Mouse (Mus musculus) right cerebral cortex, adult 18-20 months (tissue): Measurements from ENCODE around the gene Fbxl8.
"Not testable (repeated sequence)": the region's sequence is repeated elsewhere in the genome, so short reads cannot be mapped to it uniquely, and the experiment has no call there.

Source experiments
- DNase-seq: peaks from one replicate; pipeline ENCODE4 v3.0.0; 2022; ENCODE audit warnings: mixed read lengths

Fbxl8 gene

GRCm38 (mm10) chr8:105285514-105285913 lies 21.1 kb downstream of the Fbxl8 start:
- DNase-seq: no peak

GRCm38 (mm10) chr8:105286907-105287306 lies 22.5 kb downstream of the Fbxl8 start:
- DNase-seq: no peak

DNA sequence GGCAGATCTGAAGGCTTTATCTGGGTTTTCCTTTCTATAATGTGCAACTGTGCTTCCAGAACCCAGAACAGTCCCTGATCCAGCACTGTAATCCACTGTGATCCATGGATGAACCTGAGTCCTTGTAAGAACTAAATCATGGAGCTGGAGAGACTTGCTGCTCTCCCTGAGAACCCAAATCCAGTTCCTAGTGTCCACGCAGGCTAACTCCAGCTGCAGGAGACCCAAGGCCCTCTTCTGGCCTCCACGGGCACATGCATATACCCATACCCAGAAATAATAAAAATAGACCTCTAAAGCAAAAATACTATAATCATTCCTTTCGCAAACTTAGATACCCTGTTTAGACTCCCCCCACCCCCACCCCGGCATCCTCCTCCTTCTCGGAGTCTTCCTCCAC lies 23.8 kb downstream of the Fbxl8 start:
- no peak for DNase-seq

DNA sequence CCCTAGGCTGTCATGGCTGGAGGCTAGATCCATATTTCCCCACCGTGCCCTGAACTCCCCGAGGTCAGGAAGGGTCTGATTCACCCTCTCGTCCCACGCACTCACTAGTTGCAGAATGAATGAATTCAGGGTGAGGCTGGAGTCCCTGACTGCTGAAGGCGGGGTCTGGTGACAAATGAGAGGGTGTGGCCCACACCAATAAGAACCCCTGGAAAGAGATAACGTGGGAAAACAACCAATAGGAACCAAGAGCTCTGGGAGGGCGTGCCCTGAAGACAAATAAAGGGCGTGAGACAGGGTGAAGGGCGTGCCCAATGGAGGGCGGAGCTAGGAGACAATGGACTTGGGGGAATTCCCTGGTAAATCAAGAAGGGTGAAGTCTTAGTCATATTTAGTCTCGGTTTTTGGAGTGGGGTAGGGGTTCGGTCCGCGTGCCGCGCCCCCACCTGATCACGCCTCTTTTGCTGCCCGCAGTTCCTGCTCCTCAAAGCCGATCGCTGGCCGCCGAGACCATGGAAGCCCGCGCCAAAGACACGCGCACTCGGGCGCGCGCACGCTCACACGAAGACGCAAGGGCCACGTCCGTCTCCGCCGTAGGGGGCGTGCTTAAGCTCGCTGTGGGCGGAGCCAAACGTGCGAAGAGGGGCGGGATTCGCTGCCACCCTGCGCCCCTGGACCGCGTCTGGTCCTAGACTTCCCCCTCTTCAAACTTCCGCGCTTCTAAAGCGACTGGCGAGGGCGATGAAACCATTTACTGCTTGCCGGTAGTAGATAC lies 24.7 kb downstream of the Fbxl8 start:
- DNase-seq: peak; percentile 95

- DNase-seq: peak; percentile 60
These were observed 25.5 kb downstream of the Fbxl8 start, which contains the start of gene 4931428F04Rik for GRCm38 (mm10) chr8:105289805-105290460. Gene 4931428F04Rik (minus strand): TSS chr8:105289864.

GRCm38 (mm10) chr8:105290554-105291314 lies 26.3 kb downstream of the Fbxl8 start:
- peak; percentile 77 for DNase-seq

GRCm38 (mm10) chr8:105291364-105291763 lies 26.9 kb downstream of the Fbxl8 start:
- not testable (repeated sequence) for DNase-seq

DNA sequence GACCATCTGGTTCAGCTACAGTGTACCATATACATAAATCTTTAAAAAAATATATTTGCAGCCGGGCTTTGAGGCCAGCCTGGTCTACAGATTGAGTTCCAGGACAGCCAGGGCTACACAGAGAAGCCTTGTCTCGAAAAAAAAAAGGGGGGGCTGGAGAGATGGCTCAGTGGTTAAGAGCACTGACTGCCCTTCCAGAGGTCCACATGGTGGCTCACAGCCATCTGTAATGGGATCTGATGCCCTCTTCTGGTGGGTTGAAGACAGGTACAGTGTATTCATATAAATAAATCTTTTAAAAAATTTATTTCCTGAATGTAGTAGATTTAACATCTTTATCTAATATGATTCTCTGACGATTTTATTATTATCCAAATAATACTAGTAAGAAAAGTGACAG lies 27.4 kb downstream of the Fbxl8 start:
- not testable (repeated sequence) for DNase-seq

- no peak for DNase-seq
These were observed 28.0 kb downstream of the Fbxl8 start for GRCm38 (mm10) chr8:105292471-105292870.

DNA sequence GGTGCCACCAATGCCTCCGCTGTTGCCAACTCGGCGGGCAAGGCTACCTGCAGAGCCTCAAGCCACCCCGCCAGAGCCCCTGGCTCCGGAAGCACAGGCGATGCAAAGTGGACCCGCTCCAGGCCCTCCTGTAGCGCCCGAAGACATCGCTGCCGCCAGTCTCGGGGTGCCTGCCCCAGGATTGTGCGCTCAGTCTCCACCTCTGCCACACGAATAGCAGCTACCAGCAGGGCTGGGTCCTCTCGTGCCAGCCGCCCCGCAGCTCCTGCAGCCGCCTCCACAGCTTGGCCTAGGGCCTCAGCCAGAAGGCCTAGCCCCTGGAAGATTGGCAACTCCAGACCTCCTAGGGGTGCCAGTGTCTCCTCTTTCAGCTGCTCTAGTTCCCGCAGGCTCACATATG lies 29.0 kb downstream of the Fbxl8 start:
- no peak for DNase-seq

DNA sequence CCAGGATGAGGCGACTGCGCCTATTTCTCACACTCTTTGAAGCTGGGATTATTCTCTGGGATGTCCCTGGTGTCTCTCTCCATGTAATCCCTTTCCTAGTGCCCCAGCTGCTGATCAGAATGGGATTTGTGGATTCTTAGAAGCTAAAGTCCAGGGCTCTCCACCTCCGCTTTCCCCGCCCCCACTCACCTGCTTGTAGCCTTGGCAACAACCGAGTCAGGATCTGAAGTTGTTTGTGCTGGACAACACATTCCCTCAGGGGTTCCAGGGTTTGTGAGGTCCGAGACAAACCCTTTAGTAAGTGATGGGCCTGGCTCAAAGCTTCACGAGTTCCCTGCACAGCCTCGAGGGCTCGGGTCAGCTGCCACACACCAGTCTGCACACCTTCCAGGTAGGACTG lies 30.3 kb downstream of the Fbxl8 start:
- no peak for DNase-seq

DNA sequence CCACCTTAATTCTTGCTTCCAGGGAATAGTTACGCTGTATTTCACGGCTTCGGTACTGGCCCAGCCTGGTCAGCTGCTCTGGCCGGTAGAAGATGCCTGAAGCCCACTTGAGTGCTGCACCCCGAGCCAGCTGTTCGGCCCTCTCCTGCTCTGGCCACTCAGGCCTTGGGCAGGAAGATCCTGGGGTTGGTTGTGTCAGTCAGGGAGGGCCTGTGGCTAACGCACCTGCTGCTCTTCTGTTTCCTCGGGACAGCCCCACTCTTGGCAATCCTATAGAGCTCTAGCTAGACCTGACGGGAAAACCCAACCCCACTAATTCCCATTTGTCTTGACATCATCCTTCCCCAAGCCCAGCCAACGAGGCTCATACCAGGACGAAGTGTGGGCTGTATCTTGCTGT lies 30.8 kb downstream of the Fbxl8 start:
- DNase-seq: no peak

DNA sequence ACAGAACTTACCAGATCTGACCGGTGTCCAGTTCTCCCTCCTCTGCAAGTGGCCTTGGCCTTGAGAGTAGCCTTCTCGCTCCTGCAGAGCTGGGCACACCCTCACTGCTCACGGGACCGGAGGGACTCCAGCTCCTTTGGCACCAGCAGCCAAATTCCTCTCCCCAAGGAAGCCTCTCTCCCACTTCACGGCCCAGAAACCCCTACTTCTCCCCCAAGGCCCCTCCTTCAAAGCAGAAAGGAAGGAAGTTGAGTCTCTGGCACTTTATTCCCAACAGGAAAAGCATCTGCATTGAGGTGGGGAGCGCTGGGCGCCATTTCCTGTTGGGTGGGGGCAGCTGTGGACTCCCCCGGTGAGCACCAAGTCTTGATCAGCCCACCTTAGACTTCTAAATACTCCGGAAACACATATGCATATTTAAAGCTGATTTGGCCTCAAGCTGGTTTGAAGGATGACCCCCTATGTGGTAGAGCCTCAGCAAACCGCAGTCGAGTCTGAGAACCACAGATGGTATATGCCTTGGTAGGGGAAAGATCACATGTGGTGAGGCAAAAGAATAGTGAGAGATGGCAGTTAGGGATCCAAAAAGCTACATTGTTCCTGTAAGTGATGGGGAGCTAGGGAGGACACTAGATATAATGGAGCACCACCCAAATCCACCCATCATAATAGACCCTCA lies 31.6 kb downstream of the Fbxl8 start, which contains the start of gene Exoc3l:
Gene Exoc3l, minus strand, starts transcription at position 207 of the 679 bp plus-strand sequence.
- no peak for DNase-seq

GRCm38 (mm10) chr8:105297511-105298192 lies 33.2 kb downstream of the Fbxl8 start, which contains the start of gene E2f4:
Gene E2f4 (plus strand): TSS chr8:105297663.
- peak; percentile 96 for DNase-seq

DNA sequence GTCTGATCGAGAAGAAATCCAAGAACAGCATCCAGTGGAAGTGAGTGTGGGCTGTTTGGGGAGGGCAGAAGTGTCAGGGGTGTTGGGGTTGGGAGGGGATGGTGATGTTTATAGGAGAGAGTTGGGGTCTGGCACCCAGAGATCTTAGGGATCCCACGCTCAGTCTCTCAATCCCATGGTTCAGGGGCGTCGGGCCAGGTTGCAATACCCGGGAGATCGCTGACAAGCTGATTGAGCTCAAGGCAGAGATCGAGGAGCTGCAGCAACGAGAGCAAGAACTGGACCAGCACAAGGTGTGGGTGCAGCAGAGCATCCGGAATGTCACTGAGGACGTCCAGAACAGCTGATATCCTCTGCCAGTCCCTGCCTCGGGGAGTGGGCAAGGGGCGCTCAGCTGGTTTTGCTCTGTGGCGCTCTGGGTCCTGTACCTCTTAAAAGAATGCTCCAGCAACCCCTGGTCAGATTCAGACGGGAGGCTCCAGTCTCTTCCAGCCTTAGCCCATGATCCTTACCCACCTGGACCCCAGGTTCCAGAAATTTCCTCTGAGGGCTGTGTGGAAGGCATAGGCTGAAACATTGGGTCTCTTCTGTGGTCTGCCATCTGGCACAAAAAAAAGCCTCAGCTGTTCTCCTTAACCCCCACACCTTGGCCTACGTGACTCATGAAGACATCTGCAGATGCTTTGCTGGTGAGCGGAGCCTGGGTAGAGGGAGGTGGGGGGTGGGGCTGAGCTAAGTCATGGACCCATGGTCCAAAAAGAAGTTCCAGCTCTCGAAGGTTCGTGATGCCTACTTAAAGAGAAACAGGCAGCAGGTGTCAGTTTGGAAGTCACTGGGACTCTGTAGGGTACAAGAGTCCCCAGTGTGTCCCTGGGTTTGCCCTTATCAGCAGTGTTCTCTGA lies 34.2 kb downstream of the Fbxl8 start:
- no peak for DNase-seq

DNA sequence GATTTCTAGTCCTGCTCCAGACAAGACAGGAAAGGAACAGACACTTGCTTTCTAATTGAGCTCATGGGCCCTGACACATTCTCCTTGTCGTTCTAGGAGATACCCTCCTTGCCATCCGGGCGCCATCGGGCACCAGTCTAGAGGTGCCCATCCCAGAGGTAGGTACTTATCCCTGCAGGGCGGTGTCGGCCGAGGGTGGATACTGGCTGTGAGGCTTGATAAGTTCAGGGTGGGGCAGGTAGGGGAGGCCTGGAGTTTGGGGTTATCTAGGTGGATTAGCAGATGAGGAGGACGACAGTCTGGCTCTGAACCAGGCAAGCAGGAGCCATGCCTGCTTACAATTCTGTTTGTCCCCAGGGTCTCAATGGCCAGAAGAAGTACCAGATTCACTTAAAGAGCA lies 35.5 kb downstream of the Fbxl8 start:
- DNase-seq: no peak

GRCm38 (mm10) chr8:105303396-105303795 lies 38.9 kb downstream of the Fbxl8 start:
- no peak for DNase-seq

DNA sequence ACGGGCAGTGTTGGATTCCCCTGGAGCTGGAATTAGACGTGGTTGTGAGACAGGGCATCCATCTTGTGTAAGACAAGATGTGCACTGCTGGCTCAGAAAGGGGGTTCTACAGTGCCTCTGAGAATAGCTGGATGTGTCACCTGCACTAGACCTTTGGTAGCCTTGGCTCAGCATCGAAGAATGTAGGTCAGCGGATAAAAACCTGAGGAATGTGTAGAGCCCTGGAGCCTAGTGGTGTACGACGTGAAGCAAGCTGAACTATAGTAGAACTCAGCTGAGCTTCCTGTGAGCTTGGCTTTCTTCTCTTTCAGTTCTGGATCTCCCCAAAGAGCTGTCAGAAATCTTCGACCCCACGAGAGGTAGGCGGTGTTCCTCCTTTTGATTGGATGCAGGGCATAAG lies 39.4 kb downstream of the Fbxl8 start:
- DNase-seq: no peak

DNA sequence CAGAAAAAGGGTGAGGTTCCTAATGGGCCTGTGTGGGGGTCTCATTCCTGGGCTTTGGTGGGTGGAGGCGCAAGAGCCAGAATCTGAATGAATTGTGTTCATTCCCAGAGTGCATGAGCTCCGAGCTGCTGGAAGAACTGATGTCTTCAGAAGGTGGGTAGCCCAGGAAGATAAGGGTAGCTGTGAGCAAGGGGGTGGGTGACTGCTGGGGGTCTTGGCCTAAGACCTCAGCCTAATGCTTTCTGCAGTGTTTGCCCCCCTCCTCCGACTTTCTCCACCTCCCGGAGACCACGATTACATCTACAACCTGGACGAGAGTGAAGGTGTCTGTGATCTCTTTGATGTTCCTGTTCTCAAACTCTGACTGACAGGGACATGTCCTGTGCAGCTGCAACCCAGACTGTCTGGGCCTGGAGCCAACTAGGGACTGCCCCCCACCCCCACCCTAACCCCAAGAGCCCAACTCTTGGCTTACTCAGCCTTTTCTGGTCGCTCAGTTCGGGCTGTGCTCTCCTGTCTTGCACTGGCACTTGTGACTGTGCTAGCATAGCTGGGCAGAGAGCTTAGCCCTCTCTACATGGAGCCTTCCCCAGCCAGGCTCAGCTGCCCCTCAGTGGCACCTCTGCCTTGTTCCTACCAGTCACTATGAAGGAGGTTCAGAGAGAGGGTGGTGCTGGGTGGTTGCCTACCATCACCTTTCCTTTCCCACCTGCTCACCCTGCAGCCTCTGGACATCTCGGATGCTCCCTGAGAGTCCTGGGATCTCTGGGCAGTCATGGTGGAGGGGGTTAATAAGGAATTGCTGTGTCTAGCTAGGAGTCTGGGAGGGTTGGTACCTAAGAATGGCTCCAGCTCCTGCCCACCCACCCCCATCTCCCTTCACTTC lies 40.1 kb downstream of the Fbxl8 start:
- no peak for DNase-seq
